Mouse (Mus musculus): ENCODE measurements at regions not wholly inside any gene's neighbourhood (a gene's known extent, or its start where the extent isn't known, plus 50 kb on each side); places are given as distances from the start of the nearest gene placed in this dataset.

DNA sequence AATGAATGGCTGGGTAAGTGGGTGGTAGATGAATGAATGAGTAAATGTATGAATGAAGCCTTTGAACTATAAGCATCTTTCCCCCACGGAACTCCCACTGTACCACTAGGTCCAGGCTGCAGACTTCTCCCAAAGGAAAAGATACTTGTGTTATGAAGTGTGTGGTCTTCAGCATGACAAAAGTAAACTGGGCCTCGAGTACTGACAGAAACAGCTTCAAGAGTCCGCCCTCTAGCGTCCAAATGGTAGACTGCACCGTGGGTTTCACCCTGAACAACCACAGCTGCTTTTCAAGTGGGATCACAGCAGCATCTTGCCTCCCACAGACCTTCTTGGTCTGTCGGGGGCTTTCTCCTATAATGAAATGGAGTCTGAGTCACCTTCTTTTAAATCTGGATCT is 54.7 kb upstream of the Ankrd34c start:
- peak; percentile 11 to 46 for DNase-seq (ENCODE audit: low read depth in 2 of 2, low spot score in 2 of 2)

DNA sequence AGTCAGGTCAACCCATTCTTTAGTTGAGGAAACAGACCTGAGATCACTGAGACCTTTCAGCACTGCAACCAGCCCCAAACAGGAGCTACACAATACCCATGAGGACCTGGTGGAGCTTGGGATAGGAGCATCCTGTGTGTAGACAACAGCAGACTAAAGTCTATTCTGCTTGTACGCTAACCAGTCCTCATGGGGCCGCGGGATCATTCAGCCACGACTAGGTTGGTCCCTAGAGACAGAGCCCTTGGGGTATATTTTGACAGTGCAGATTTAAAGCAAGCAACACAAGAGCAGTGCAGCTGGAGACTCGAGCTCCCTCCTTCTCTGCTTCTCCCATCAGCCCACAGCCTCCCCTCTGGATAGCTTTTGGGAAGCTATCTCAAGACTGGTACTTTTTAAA is 51.7 kb upstream of the Ankrd34c start:
- no peak for DNase-seq (ENCODE audit: low read depth in 2 of 2, low spot score in 2 of 2)

- DNase-seq (ENCODE audit: low read depth in 2 of 2, low spot score in 2 of 2) = no peak
These were observed 50.4 kb upstream of the Ankrd34c start for GRCm38 (mm10) chr9:89788651-89789050.

Data from CD8-positive naive resting alpha-beta T cell, adult 2 months (primary cell).